Mouse (Mus musculus): ENCODE measurements around the gene Rbm48.
"Not testable (repeated sequence)": the region's sequence is repeated elsewhere in the genome, so short reads cannot be mapped to it uniquely, and the experiment has no call there.

Rbm48 gene

DNA sequence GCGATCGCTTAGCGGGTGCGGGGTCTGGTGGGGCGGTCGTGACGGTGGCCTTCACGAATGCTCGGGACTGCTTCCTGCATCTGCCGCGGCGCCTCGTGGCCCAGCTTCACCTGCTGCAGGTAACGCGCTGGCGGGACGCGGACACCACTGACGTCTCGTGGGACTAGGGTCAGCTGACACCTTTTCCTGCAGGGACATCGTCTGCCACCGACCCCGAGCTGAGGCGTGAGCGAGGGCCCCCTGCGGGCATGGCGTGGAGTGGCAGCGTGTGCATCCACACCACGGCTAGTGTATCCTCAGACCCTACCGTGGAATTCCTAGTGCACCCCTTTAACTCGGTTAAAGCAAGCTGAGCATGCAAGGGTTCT, at the start of gene Rbm48:
Gene Rbm48 (minus strand): TSS at position 187 of the 368 bp plus-strand sequence.
- peak; percentile 81 for DNase-seq

DNA sequence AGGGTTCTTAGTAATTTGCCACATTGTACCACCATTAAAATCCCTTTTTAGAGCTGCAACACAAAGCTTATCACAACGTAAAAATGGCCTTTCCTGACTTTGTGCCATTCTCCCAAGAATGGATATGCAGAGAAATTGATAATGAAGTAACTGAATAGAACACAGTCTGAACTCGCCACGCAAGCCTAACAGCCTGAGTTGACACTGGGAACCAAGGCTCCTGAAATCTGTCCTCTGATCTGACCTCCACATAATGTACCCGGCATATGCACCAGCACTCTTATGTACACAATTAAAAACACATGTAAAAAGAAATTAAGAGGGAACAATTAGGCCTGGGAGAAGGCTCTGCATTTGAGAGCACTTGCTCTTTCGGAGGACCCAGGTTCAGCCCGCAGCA, 48.9 kb upstream of the Rbm48 start:
- no peak for DNase-seq

DNA sequence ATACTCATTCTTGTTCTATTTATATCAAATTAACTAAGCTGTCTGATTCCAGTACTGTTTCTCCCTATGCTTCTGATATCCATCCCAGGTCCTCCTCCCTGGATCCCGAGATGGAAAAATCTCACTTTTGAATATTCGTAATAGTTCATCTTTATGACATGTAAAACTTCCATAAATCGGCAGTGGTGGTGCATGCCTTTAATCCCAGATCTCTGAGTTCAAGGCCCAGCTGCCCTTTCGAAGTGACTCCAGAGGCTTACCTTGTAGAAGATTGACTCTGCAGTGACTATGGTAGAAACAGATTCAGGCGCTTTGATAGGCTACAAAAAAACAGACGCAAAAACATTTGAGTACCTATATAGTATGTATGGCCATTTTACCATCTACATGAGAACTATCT, 48.2 kb upstream of the Rbm48 start:
- DNase-seq = no peak

DNA sequence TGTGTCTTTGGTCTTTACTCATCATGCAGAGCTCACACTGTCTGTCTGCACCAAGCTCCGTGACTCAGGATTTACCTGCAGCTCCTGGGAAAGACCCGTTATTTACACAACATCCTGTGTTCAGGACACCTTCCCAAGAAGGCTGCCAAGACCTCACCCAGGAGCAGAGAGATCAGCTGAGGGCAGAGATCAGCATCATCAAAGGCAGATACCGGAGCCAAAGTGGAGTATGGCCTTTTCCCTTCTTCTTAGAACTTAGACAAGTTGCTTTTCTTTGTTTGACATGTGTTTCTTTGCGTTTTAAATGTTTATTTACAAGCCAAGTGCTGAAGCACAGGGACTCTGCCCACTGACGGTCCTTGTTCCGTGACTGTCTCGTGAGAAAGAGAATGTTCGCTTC, 38.9 kb upstream of the Rbm48 start:
- DNase-seq = no peak

DNA sequence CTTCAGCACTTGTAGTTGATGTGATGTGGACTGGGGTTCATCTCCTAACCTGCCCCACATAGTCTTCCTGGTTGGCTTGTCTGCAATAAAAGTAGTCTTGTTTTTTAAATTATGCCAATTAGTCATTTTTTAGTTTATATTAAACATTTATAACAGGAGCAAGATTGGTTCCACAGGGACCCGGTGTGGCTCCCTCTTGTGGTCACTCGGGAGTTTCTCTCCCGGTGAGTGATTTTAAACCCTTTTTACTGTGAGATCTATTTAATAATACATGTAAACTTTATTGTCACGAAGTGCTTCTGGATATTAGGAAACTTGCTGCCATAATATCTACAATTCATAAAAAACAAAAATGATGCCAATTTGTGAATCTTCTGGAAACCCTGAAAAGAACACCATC, 37.6 kb upstream of the Rbm48 start:
- no peak for DNase-seq

DNA sequence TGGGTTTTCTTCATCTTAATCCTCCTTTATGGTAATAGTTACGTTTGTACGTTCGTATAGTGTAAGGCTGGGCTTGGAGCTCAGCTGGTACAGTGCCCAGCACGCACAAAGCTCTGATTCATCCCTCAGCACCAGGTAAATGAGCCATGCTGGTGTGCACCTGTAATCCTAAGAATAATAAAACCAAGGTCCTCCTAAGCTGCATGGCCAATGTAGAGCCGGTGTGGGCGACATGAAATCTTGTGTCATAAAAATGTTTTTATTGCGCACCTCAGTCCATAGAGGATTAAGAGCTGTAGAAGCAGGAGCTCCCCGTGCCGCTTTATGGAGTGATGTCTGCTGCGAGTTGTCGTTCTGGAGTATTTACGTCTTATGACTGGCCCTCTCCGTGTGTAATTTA, 36.9 kb upstream of the Rbm48 start:
- DNase-seq = no peak

DNA sequence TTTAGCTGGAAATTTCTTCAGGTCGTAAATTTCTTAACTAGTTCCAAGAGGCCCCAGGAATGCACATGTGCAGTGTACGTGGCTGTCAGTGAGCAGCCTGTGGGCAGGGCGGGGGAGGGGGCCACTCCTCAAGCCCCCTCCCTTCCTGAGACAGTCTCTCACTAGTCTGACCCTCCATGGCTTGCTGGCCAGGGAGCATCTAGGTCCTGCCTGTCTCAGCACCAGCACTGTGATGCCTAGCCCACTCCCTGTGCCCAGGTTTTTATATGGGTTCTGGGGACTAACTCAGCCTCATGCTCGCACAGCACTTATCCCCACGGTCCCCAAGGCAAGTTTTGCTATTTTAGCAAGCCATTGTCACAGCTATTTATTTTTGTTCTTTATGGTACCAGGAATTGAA, 35.9 kb upstream of the Rbm48 start:
- no peak for DNase-seq

DNA sequence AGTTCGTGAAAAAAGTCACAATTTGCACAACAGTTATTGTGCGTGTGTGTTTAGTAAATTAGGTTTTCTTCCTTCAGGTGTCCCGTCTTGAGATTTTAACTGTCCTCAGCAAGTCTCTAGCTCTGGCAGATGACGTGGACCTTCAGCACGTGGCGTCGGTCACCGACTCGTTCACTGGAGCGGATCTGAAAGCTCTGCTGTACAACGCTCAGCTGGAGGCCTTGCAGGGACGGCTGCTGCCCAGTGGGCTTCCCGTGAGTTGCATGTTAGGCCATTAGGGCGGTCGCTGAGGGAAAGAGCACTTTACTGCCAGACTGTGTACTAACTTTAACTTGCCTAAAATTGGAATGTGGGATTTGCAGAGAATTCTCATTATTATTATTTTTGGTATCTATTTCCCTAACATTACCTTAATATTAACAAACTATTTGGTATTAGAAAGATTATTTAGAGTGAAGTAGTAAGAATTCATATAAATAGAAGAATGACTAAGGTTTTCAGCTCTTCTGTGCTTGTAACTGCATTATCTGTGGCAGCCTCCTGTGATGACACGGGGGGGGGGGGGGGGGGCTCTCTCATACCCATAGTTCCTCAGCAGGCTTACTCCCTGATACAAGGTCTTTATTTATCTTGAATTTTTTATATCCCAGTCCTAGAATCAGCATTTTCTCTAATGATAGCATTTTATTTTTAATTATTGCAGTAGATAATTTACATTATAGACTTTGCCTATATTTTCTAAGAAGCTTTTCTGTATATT, 35.3 kb upstream of the Rbm48 start:
- DNase-seq = no peak

DNA sequence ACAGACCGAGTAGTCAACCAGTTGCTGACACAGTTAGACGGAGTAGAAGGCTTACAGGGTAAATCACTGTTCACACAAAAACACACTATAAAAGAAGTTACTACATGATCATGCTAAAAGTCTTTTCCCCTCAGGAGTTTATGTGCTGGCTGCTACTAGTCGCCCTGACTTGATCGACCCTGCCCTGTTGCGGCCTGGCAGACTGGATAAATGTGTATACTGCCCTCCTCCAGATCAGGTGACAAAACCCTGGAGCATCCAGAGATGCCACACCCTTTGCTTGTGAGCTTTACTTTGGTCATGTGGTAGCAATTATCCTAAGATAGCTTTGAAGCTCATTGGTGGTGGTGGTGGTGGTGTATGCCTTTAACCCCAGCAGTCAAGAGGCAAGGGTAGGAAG, 33.7 kb upstream of the Rbm48 start:
- no peak for DNase-seq

DNA sequence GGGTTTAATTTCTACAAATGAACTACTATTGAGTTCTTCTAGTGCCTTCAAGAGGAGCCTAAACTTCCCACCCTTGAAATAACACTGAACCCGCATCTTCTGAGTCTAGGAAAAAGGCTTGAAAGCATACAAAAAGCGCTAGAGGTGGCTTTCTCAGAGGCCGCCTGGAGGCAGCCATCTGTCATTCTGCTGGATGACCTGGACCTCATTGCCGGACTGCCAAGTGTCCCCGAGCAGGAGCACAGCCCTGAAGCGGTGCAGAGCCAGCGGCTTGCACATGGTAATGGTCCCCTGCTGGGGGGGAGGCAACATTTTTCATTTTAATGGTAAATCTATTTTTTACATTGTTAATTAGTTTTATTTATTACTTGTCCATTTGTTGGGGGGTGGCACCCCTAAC, 24.1 kb upstream of the Rbm48 start:
- DNase-seq = no peak

DNA sequence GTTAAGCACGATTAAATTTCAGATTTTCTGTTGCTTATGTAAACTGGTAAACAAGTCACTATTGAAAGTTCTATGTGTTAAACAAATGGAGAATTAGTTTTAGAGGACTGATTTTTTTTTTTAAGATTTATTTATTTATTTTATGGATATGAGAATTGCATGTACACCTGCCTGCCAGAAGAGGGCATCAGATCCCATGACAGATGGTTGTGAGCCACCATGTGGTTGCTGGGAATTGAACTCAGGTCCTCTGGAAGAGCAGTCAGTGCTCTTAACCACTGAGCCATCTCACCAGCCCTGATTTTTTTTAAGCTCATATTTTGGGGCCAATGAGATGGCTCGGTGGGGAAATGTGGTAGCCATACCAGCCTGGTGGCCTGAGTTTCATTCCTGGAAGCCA, 15.4 kb upstream of the Rbm48 start:
- not testable (repeated sequence) for DNase-seq

DNA sequence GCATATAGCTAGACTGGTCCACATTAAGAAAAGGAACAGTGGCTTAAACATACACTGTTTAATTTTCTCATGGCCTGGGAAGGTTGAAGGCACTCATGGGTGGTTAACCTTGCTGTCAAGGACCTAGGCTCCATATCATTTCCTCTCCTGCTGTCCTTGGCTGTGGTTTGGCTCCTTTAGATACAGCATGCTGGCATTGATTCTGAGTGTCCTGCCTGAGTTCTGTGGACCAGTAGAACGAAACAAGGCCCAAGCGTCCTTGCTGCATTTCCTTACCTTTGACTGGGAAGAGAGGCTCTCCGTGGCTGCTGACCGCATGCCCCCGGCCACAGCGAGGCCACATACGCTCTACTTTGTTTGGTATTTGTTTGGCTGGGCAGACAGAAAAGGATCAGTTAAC, 12.9 kb upstream of the Rbm48 start:
- DNase-seq = no peak

DNA sequence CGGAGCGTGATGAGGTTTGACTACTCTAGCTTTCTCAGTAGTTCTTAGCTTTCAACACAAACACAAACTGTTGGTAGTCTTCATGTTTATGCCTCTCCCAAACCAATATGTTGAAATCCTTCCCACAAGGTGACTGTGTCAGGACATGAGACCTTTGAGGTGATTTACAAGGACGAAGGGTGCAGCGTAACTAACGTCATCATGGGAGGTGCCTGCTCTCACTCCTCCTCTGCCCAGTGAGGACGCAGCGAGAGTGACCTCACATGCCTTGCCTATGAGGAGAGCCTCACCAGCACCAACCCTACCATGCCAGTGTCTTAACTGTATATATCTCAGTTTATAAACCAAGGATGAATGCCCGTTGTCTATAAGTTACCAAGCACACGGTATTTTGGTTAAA, 10.7 kb upstream of the Rbm48 start:
- no peak for DNase-seq

DNA sequence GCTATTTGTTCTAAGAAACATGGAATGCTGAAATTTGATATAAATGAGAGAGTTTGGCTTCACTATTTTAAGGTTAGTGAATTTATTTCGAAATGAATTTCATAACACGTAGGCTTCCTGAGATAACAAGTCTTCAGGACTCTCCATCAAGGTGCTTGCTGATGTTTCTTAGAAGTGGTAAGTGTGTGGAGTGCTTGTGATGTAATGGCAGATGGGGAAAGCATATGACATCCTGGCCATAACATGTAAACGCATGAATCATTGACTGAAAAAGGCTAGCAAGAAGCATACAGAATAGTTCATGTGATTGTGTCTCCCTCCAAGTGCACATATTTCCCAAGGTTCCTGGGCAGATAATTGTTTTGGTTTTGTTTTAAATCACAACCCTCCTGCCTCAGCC, 4.4 kb upstream of the Rbm48 start:
- no peak for DNase-seq

DNA sequence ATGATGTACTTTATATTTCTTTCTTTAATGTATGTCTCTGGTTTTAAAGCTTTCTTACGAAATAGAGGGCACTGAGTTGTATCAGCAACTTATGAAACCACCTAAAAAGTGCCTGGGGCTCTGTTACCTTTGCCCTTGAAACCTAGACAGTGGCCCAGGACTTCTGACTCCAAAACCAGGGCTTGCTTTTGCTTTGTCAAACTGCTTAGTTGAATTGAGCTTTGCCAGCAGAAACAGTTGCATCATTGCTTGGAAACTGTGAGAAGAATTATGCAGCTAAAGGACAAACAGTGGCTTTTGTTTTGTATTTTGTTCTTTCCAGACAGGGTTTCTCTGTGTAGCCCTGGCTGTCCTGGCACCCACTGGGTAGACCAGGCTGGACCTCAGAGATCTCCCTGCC, 3.9 kb upstream of the Rbm48 start:
- DNase-seq = no peak

DNA sequence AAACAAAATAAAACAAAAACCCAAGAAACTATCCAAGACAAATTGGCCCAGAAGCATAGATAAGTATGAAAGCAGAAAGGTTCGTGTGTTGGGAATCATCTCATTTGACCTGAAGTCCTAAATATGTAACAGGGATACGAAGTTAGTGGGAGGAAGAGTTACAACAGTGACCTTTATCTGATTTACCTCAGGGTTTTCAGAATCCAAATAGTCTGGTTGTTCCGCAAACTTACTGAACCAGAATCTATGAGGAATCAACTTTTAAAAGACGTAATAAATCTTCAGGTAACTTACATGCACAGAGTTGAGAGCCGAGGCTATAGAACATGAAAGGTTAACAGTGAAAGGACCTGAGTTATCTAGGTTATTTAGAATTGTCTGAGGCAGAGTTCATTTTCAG, 2.4 kb upstream of the Rbm48 start:
- DNase-seq = no peak

DNA sequence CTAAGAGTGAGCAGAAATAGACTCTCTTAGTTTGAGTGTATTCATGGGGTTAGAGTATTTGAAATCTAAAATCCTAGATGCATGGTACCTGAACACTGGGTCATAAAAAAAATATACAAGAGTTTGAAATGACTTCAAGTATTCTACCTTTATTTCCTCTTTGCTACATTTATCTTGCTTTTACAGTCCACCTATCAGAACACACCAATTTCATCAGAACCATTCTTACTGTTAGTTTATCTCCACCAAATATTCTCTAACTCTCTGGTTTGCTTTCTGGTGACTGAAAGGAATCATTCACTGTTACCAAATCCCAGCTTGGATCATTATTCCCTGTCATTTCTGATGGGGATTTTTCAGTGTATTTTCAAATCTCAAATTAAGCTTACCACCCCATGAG, 786 bp upstream of the Rbm48 start:
- no peak for DNase-seq

DNA sequence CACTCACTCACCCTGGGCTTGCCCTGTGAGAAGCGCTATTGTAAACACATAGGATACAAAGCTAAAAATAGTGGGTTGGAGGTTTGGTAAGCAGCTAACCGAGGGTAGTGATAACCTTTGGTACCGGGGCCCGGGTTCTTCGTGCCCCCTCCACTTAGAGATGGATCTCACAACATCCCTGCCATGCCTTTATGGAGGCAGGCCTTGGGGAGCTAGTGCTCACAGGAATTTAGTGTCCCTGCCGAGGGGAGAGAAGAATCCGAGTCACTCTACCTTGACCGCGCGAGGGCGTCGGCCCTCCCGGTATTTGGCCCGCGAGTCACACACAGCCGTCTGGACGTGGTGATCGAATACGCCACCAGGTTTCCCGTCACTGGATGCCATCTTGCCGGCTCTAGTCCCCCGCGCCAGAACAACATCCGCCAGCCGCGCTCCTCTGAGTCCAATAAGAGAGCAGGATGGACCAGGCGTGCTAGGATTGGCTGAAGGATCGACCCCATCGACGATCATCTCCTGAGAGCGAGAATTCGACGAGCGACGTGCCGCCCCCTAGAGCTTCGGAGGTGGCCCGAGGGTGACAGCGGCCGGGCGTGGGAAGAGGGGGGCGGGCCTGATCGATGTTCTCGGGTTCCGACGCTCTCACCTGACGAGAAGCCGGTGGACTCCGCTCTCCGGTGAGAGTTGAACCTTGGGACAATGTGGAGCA, 539 bp downstream of the Rbm48 start, which contains the start of gene Pex1:
Gene Pex1 (plus strand): TSS at position 374 of the 706 bp plus-strand sequence.
- DNase-seq = peak; percentile 94

DNA sequence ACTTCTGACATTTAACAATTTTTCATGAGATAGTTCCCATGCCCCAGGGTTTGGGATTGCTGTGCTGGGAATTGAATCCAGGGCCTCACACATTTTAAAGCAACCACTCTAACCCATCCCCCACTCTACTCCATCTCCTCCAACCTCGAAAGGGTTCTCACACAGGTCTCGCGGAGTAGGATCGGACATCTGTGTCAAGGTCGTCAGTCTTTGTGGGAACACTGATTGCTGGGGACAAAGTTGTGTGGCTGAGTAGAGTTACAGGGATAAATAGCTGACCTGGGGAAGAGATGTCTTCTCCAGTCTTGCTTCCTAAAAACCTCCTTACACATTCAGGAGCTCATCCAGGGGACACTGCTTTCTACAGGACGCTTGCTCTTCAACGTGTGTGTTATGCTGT, 17.3 kb downstream of the Rbm48 start:
- DNase-seq = no peak

DNA sequence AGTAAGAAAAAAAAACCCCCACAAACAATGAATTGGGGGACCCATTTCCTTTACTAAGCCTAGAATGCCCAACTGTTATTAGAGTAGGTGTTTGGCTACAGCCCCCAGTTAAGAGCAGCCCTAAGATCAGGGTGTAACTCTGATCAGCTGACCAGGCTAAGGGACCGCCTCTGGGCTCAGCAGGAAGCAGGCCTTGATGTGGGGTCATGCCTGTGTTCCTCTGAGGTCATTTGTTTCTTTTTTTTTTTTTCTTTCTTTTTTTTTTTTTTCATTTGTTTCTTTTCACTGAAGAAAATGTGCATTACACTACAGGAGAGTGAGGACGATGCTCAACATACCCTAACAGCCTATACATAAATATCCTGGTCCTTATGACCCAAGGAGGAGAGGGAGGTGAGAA, 18.4 kb downstream of the Rbm48 start:
- no peak for DNase-seq

DNA sequence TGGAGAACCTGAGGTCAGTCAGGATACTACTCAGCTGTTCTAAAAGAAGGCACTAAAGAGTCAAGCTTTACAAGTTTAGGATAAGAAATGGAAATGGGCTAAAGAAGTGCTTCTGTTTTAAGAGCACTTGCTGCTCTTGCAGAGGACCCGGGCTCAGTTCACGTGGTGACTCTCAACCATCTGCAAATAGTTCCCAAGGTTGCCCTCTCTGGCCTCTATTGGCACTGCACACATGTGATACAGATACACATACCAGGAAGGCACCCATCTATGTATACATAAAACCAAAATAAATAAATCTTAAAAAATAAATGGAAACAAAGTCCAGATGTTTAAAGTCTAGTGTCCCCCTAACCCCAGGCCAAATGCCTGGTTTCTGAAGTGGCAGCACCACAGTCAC, 21.6 kb downstream of the Rbm48 start:
- DNase-seq = no peak

DNA sequence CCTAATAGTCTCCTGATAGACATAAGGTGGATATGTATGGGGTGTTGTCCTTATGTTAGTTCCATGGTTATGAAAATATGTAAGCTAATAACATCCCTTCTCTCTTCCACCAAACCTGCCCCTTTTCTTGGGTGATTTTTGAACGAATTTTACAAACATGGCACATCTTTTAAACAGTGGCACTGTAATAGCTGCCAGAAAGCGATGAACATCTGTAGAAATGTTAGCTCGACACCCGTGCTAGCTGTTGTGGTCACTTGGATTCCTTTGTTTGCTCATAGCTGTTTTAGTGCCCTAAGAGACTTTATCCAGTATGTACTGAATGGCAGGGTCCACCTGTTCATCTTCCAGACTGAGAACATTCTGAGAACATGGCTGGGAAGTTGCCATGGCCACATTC, 25.1 kb downstream of the Rbm48 start, which contains the start of gene 1700109H08Rik:
Gene 1700109H08Rik (plus strand): TSS at position 301 of the 400 bp plus-strand sequence.
- no peak for DNase-seq

DNA sequence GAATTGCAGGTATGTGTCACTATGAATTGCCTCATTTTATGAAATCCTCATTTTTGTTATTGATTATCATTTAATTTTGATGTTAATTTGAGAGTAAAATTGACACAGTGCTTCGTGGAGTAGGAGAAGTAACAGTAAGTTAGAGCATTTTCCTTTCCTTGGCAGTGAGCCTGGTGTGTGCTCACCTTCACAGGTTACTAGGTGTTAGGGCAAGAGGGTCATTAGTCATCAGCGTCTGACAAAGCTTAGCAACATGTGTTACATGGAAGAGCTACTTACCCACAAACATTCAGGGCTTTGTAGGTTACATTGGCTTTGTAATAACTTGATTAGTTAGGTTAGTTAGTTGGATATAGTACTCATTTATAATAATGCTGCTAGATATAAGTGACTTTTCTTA, 42.2 kb downstream of the Rbm48 start:
- no peak for DNase-seq

DNA sequence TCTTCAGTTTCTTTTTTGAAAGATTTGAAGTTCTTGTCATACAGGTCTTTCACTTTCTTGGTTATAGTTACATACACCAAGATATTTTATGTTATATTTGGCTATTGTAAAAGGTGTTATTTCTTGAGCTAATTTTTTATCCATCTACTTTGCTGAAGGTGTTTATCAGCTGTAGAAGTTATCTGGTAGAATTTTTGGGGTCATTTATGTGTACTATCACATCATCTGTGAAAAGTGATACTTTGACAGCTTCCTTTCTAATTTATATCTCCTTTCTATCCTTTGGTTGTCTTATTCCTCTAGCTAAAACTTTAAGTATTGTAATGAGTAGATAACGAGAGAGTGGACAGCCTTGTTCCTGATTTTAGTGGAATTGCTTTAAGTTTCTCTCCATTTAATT, 44.9 kb downstream of the Rbm48 start:
- no peak for DNase-seq

DNA sequence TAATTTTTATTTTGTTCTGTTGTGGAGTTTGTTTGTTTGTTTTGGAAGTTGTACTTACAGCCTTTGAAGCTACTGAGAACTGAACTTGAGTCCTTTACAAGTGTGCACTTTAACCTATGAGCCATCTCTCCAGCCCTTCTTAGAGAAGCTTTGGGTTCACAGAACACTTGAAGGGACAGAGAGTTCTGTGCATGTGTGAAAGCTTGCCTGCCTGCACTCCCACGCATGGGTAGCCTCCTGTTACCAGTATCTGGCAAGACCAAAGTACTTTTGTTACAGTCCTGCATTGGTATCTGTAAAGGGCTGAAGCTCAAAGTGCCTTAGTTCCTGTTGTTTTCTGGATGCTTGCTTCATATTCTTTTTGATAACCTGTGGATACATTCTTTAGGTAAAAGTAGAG, 50.2 kb downstream of the Rbm48 start:
- DNase-seq = no peak
